Mouse (Mus musculus) MEL (cell line): ENCODE data around the gene Tgm2.

Source experiments
- BHLHE40 ChIP-seq: IDR thresholded peaks from 2 replicates; pipeline ENCODE4 v1.6.1; 2012; ENCODE audit warnings: low read depth, mild to moderate bottlenecking, inconsistent platforms, low read length, improper control_type of control experiment, borderline replicate concordance
- CTCF ChIP-seq, 3 experiments: IDR thresholded peaks in 2 of 3; conservative IDR thresholded peaks in 1 of 3; 2 replicates each; pipeline ENCODE4 v1.5.1; 2011 to 2012; ENCODE audit warnings: low read length in 3 of 3, low read depth in 2 of 3, mild to moderate bottlenecking in 2 of 3, improper control_type of control experiment in 1 of 3, inconsistent platforms in 1 of 3, mixed read lengths in 1 of 3, moderate library complexity in 1 of 3; ENCODE audit not compliant: control insufficient read depth in 1 of 3, insufficient read depth in 1 of 3, poor library complexity in 1 of 3, severe bottlenecking in 1 of 3
- ELF1 ChIP-seq: IDR thresholded peaks from 2 replicates; pipeline ENCODE4 v1.6.1; 2014; ENCODE audit warnings: low read depth, mild to moderate bottlenecking, inconsistent platforms, low read length, improper control_type of control experiment, moderate library complexity
- EP300 ChIP-seq, 2 experiments: IDR thresholded peaks; 2 replicates each; pipeline ENCODE4 v1.6.1; 2011; ENCODE audit warnings: improper control_type of control experiment in 2 of 2, low read length in 2 of 2, low read depth in 1 of 2, mild to moderate bottlenecking in 1 of 2
- GATA1 ChIP-seq: IDR thresholded peaks from 2 replicates; pipeline ENCODE4 v1.6.1; 2011; ENCODE audit warnings: low read depth, low read length, improper control_type of control experiment
- POLR2A ChIP-seq, 2 experiments: IDR thresholded peaks; 2 replicates each; pipeline ENCODE4 v1.6.1; 2011 to 2012; ENCODE audit warnings: low read length in 2 of 2, mild to moderate bottlenecking in 2 of 2, control low read depth in 1 of 2, improper control_type of control experiment in 1 of 2, low read depth in 1 of 2, moderate library complexity in 1 of 2; ENCODE audit not compliant: control insufficient read depth in 1 of 2, insufficient read depth in 1 of 2, poor library complexity in 1 of 2
- POLR2AphosphoS2 ChIP-seq: IDR thresholded peaks from 2 replicates; pipeline ENCODE4 v1.6.1; 2011; ENCODE audit warnings: low read length, improper control_type of control experiment

- TF ChIP-seq POLR2AphosphoS2 (no peak), EP300 (IDR thresholded peaks at IDR 0.05; ENCODE audit: low read depth in 1 of 2, low read length in 2 of 2) (no peak), GATA1 (no peak), CTCF (IDR thresholded peaks at IDR 0.05 in 2 of 3, conservative IDR thresholded peaks at IDR 0.05 in 1 of 3; ENCODE audit: control insufficient read depth in 1 of 3, insufficient read depth in 1 of 3, low read depth in 2 of 3, low read length in 3 of 3, poor library complexity in 1 of 3, severe bottlenecking in 1 of 3) (no peak), POLR2A (IDR thresholded peaks at IDR 0.05; ENCODE audit: control insufficient read depth in 1 of 2, insufficient read depth in 1 of 2, low read depth in 1 of 2, low read length in 2 of 2, poor library complexity in 1 of 2) (no peak), ELF1 (no peak), BHLHE40 (no peak)
Measured at GRCm38 (mm10) chr2:158189451-158189850, 43.2 kb upstream of the Tgm2 start.
